Mouse (Mus musculus) right cerebral cortex, adult 18-20 months (tissue): ENCODE measurements around the gene Gnaz.

Experiments
- DNase-seq: peaks from one replicate; pipeline ENCODE4 v3.0.0; 2022; ENCODE audit warnings: mixed read lengths

The Gnaz gene

GRCm38 (mm10) chr10:74966850-74967451 is at the start of gene Gnaz:
TSS of gene Gnaz (plus strand) at chr10:74967177.
- DNase-seq, result peak; percentile 99

- DNase-seq, result no peak
Observed at GRCm38 (mm10) chr10:74919277-74919676, 47.7 kb upstream of the Gnaz start.

- DNase-seq, result peak; percentile 78
Observed at GRCm38 (mm10) chr10:74920853-74921567, 46.0 kb upstream of the Gnaz start.

GRCm38 (mm10) chr10:74921614-74922013 is 45.4 kb upstream of the Gnaz start:
- no peak for DNase-seq

- DNase-seq, result peak; percentile 75
Observed at GRCm38 (mm10) chr10:74922763-74923162, 44.2 kb upstream of the Gnaz start.

- DNase-seq, result no peak
Observed at GRCm38 (mm10) chr10:74924274-74924673, 42.7 kb upstream of the Gnaz start.

- peak; percentile 72 for DNase-seq
Observed at GRCm38 (mm10) chr10:74925324-74925723, 41.7 kb upstream of the Gnaz start.

- DNase-seq, result no peak
Observed at GRCm38 (mm10) chr10:74928276-74928675, 38.7 kb upstream of the Gnaz start.

GRCm38 (mm10) chr10:74929578-74929977 is 37.4 kb upstream of the Gnaz start:
- no peak for DNase-seq

- no peak for DNase-seq
Observed at GRCm38 (mm10) chr10:74930541-74930940, 36.4 kb upstream of the Gnaz start.

GRCm38 (mm10) chr10:74931631-74932030 is 35.3 kb upstream of the Gnaz start:
- DNase-seq, result no peak

GRCm38 (mm10) chr10:74932487-74932886 is 34.5 kb upstream of the Gnaz start:
- no peak for DNase-seq

GRCm38 (mm10) chr10:74933548-74934190 is 33.3 kb upstream of the Gnaz start:
- no peak for DNase-seq

- DNase-seq, result no peak
Observed at GRCm38 (mm10) chr10:74934521-74934920, 32.5 kb upstream of the Gnaz start.

GRCm38 (mm10) chr10:74935016-74935415 is 32.0 kb upstream of the Gnaz start:
- peak; percentile 45 for DNase-seq

GRCm38 (mm10) chr10:74937003-74937790 is 29.8 kb upstream of the Gnaz start:
- DNase-seq, result peak; percentile 46

GRCm38 (mm10) chr10:74938410-74938809 is 28.6 kb upstream of the Gnaz start:
- DNase-seq, result no peak

GRCm38 (mm10) chr10:74939300-74939699 is 27.7 kb upstream of the Gnaz start:
- DNase-seq, result no peak

GRCm38 (mm10) chr10:74940795-74941194 is 26.2 kb upstream of the Gnaz start:
- no peak for DNase-seq

- peak; percentile 74 for DNase-seq
Observed at GRCm38 (mm10) chr10:74952830-74953443, 14.0 kb upstream of the Gnaz start.

- DNase-seq, result no peak
Observed at GRCm38 (mm10) chr10:74964380-74964779, 2.6 kb upstream of the Gnaz start.

GRCm38 (mm10) chr10:74967651-74968267 is 782 bp downstream of the Gnaz start:
- DNase-seq, result no peak
